Mouse (Mus musculus) spleen, postnatal 14 days (tissue): ENCODE results near the gene Serinc5.
"Not testable (repeated sequence)": the region's sequence is repeated elsewhere in the genome, so short reads cannot be mapped to it uniquely, and the experiment has no call there.

Source experiments
- DNase-seq, 2 experiments: peaks; one replicate each; pipeline ENCODE4 v3.0.0; 2021 to 2022; ENCODE audit warnings: low spot score in 2 of 2

The Serinc5 gene

DNA sequence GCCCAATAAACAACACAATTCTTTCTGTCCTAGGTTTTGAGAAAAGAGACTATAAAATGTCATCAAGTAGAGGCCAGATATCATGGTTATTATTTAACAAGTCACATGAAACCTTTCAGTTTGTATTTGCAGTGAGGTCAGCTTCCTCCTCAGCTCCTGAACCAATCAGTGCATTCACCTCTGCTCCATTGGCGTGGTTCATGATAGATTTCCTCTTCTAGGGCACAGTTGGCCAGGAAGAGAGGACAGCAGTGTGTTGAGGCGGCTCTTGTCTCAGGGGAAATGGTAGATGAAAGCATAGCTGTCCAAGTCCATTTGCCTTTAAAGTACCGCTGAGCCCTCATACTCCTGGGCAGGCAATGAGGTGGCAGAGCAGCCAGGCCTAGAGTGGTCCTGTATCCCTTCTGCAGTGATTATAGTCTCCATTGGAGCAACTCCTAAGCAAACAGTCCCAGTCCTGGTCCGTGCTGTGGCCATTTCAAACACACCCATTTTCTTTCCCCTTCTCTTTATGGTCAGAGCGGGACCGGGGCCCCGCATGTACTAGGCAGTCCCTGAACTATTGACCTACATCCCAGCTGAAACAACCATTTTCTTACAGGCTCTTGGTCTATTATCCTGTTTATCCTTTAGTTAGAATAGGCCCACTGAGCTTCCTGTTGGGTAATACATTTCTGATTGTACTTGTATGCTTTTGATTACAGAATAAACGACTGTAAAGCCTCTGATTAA lies 51.8 kb downstream of the Serinc5 start:
- DNase-seq = no peak

- no peak for DNase-seq
These were observed 54.1 kb downstream of the Serinc5 start for GRCm38 (mm10) chr13:92665008-92665407.

GRCm38 (mm10) chr13:92668214-92668985 lies 57.5 kb downstream of the Serinc5 start:
- DNase-seq = no peak

DNA sequence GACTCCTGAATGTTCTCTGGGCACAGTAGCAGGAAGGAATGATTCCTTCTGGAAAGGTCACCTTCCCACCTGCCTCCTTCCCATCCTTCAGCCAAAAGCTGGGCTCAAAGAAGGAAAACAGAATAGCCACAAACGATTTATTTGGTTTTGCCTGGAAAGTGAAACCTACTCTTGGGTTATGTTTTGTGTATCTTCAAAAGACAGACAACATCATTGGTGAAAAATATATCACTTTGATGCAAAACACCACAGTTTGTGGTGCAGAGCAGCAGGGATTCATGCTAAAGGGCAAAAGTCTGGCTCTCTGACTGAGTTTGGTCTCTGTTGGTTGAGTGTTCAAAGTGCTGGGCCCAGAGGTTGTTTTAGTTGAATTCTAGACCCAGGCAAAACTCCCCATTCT lies 60.8 kb downstream of the Serinc5 start:
- no peak for DNase-seq

- no peak for DNase-seq
These were observed 63.8 kb downstream of the Serinc5 start for GRCm38 (mm10) chr13:92674676-92675075.

GRCm38 (mm10) chr13:92675308-92675707 lies 64.4 kb downstream of the Serinc5 start:
- no peak for DNase-seq

DNA sequence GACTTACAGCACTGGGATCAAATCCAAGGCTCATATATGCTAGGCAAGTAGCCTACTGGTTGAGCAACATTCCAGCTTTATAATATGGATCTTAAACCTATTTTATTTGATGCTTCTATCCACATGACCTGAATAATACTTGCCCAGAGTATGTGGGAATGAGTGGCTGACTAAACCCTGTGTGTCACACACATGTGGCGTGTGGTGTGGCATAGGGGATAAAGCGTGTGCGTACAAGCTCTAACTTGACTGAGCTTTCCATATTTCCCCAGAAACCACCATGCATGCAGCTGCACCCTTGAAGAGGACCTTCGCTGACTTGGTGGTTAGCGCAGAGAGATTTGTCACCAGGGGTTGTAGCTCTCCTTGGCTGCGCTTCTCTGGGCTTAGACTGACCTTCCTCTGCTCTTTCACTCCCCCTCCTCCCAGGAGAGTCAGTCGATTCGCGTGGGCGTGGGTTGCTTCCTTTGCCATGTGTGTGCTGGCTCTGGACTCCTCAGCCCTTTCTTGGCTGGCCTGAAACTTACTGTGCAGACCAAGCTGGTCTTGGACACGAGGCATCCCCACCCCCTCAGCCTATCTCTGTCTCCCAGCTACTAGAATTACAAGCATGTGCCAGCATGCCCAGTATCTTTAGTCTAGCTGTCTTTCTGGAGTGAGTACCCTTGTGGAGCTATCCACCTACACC lies 65.2 kb downstream of the Serinc5 start:
- no peak for DNase-seq

GRCm38 (mm10) chr13:92677656-92678055 lies 66.8 kb downstream of the Serinc5 start:
- no peak for DNase-seq

GRCm38 (mm10) chr13:92679661-92680060 lies 68.8 kb downstream of the Serinc5 start:
- no peak for DNase-seq

DNA sequence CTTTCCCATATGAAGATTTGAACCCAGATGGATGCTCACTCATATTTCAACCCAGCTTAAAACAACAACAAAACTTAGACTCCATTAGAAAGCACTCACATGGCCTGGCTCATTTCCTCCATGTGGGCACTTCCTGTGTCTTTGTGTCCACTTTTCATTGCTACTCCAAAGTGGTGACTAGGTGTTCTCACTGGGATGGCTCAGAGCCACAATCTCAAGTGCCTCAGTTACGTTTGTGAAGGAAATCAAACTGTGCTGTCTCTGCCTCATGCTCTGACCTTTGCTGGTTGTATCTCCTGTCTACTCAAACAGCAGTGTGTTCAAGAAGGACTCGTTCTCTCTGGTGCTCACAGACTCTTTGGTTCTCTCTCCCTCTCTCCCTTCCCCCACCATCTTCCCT lies 70.7 kb downstream of the Serinc5 start:
- no peak for DNase-seq

DNA sequence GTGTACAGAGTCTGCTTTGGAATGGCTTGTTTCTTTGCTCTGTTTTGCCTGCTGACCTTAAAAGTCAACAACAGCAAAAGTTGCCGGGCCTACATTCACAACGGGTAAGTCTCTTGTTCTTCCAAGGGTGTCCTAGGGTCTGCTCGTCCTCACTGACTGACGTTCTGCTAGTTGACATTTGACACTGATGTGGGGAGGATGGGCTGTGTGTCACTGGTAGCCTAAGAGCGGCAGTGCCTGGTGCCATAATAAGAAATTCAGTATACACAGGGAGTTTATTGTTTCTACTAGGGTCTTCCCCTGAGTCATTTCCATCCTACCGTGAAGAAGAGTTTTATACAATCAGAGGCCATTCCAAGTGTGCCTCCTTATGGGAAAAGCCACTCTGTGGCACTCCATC lies 71.9 kb downstream of the Serinc5 start:
- no peak for DNase-seq

DNA sequence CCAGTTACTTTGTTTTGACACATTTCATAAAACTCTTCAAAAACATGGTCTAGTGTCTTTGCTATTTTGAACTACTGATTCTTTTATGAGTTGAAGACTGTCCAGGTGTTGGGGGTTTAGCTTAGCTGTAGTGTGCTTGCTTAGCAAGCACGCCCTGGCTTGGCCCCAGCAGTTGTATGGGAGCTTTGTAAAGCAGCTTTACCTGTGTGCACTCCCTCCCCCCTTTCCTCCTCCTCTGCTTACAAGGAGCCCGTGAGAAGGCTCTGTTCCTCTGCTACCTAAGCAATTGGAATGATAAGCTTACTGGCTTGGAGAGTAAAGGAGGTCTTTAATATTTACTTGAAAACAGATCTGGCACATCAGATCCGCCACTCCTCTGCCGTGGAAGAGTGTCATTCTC lies 72.6 kb downstream of the Serinc5 start:
- no peak for DNase-seq

DNA sequence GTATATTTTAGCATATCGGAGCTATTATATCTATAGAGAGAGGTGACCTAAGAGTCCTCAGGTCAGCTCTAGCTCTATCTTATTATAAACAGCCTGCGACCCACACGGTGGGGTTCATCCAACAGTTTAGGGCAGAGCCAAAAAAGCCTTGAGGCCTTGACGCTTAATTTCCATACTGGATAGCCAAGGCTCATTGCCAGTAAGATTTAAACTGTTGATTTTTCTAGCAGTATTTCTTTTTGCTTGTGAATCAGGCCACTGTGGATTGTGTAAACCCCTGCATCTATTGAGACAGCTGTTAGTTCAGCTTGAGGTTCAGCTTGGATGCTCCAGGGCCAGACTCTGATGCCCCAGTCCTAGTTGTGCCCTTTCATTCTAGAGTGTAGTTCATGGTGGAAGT lies 73.4 kb downstream of the Serinc5 start:
- DNase-seq = no peak

- DNase-seq = no peak
These were observed 74.4 kb downstream of the Serinc5 start for GRCm38 (mm10) chr13:92685273-92685672.

DNA sequence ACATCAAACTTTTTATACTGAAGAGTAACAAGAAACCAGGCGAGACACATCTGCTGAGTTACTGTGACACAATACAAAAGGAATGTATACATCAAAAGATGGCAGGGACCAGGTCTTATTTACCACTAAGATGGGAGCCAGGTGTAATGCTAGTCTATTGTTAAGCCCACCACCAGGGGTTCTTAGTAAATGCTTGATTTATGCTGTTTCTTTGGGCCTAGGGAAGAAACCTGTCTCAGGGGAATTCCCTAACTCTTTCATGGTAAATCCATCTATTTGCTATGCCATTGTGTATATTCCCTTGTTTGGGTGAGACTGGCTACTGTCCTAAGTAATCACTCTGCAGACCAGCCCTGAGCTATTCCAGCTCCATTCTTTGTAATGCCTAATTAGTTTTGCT lies 76.3 kb downstream of the Serinc5 start:
- not testable (repeated sequence) for DNase-seq

DNA sequence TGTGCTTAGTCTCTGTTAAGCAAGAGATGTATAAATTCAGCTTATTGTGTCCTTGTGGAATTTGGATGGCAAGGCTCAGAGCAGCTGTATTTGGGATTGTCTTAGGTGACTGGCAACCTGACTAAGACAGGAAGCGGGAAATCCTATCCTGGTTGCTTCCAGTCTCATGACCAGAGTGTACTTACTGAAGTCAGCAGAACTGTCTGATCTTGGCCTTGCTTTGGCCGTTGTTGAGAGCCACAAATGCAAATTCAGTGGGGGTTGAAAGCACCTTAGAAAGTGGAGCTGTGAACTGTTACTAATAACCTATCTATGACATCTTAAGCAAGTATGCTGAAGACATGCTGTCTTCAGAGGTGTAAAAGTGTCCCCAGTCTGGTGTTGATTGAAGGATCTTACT lies 78.2 kb downstream of the Serinc5 start:
- no peak for DNase-seq

GRCm38 (mm10) chr13:92693866-92694550 lies 83.1 kb downstream of the Serinc5 start:
- DNase-seq = no peak

GRCm38 (mm10) chr13:92696491-92696939 lies 85.6 kb downstream of the Serinc5 start:
- no peak for DNase-seq

DNA sequence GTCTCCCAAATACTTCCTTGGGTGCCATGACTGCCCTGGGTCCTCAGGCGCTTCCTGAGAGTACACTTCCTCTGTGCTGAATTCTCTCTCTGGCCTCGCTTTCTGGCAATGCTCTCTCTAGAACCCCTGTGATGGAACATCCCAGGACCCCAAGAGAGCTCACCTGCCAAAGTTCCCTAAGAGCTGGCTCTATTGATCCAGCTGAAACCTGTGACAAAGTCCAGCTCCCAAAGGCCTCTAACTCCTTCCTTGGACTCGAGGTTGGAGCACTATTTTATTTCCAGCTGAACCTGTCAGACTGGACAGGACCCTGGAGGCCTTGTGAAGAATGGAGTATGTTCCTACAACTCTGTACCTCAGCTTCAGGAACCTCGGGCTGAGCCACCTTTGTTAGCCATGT lies 86.2 kb downstream of the Serinc5 start:
- DNase-seq = no peak

DNA sequence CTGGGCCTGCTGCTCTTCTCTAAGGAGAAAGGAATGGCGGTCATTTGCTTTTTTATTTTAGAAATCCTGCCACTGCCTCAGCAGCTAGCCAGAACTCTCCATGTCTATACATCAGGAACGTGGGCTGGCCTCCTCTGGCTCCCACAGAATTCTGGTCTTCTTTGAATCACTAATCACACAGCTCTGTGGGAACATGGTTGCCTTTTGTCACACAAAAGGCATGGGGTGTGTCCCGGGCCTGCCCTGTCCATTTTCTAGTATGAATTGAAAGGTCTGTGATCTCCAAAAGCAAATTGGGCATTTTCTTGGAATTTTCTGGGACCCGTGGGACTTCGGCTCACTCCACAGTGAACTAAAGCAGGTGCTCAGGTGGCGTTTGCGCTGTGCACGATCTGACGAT lies 87.9 kb downstream of the Serinc5 start:
- no peak for DNase-seq

DNA sequence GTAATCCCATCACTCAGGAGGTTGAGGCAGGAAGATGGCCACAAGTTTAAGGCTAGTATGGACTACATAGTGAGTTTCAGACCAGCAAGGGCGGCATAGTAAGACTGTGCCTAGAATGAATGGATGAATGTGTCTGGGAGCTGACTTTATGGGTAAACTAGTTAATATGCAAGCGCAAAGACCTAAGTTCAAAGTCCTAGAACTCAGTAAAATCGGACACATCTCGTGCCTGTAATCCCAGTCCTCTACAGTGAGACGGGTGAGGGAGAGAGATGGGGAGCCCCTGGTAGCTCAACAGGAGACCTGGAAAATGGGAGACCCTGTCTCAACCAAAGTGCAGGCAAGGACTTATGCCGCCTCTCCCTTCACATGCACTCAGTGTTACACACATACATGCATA lies 88.5 kb downstream of the Serinc5 start:
- no peak for DNase-seq

- no peak for DNase-seq
These were observed 91.1 kb downstream of the Serinc5 start for GRCm38 (mm10) chr13:92702035-92702434.
